Comparison of ENCODE assay signal across 20 mouse cellular contexts in genomic region chr19:22781579-22781978, GRCm38 (mm10).
"Had no signal": no experiment of that assay in that cellular context is flagged by ENCODE, and none has a peak within 500 bp of the region (broad histone marks: within the 10 kb centered on the region; RNA-seq: fewer than 3 reads in every experiment).

No protein-coding gene starts in this region.

- H3K4me3 ChIP-seq: lung, embryonic 15.5 days; megakaryocyte, embryonic 14.5 days; midbrain, embryonic 13.5 days; midbrain, embryonic 15.5 days; neural tube, embryonic 12.5 days had no signal

- H3K9me3 ChIP-seq: lung, embryonic 15.5 days; megakaryocyte, embryonic 14.5 days; midbrain, embryonic 13.5 days; midbrain, embryonic 15.5 days; neural tube, embryonic 12.5 days had no signal

- H3K27me3 ChIP-seq: lung, embryonic 15.5 days; megakaryocyte, embryonic 14.5 days; midbrain, embryonic 13.5 days; midbrain, embryonic 15.5 days; neural tube, embryonic 12.5 days had no signal

- ATAC-seq: liver, postnatal 0 days; lung, postnatal 0 days; midbrain, embryonic 13.5 days; midbrain, embryonic 15.5 days had no signal

- H3K27ac ChIP-seq: lung, embryonic 15.5 days; macrophage; midbrain, embryonic 13.5 days; midbrain, embryonic 15.5 days; neural tube, embryonic 12.5 days had no signal

- H3K9ac ChIP-seq: liver, postnatal 0 days; lung, embryonic 15.5 days; midbrain, embryonic 13.5 days; midbrain, embryonic 15.5 days; neural tube, embryonic 12.5 days had no signal

- H3K36me3 ChIP-seq: lung, embryonic 15.5 days; midbrain, embryonic 13.5 days; midbrain, embryonic 15.5 days; neural tube, embryonic 12.5 days had no signal

- DNase-seq: liver, postnatal 0 days; lung, adult 2 months; lung, postnatal 14 days; lung, postnatal 36 days; retina, postnatal 1 day; right cerebral cortex, adult 18-20 months; right cerebral cortex, postnatal 14 days; right cerebral cortex, postnatal 4 days; spleen, adult 18-20 months; thymus, adult 18-20 months; thymus, postnatal 14 days; thymus, postnatal 36 days had no signal

- H3K4me1 ChIP-seq: lung, embryonic 15.5 days; megakaryocyte, embryonic 14.5 days; midbrain, embryonic 13.5 days; midbrain, embryonic 15.5 days; neural tube, embryonic 12.5 days had no signal

- H3K4me2 ChIP-seq: lung, embryonic 15.5 days; midbrain, embryonic 11.5 days; midbrain, embryonic 13.5 days; midbrain, embryonic 15.5 days; neural tube, embryonic 12.5 days had no signal
